Mouse (Mus musculus) forebrain, embryonic 15.5 days (tissue): ENCODE data around the gene Galp. TPM values are rescaled to one million over a fixed set of nuclear protein-coding genes. Genes with fewer than 3 reads are reported as not detected.
"Not testable (repeated sequence)": the region's sequence is repeated elsewhere in the genome, so short reads cannot be mapped to it uniquely, and the experiment has no call there.

Source experiments
- ATAC-seq: fragments of 200-750 bp; cut with Nextera tagmentation; replicated peaks from 2 replicates; pipeline ENCODE4 v1.8.0; 2017; ENCODE audit warnings: mild to moderate bottlenecking, moderate TSS enrichment, moderate library complexity
- H3K27ac ChIP-seq: fragments of 300-500 bp; sonication (generic); replicated peaks from 2 replicates; pipeline ENCODE4 v1.5.1; 2015; ENCODE audit warnings: mild to moderate bottlenecking, inconsistent platforms
- H3K27me3 ChIP-seq: fragments of 300-500 bp; sonication (generic); 2 replicates; pipeline ENCODE4 v1.6.1; 2015; ENCODE audit warnings: inconsistent platforms
- H3K36me3 ChIP-seq: fragments of 300-500 bp; sonication (generic); 2 replicates; pipeline ENCODE4 v1.6.1; 2015; ENCODE audit warnings: mild to moderate bottlenecking, inconsistent platforms
- H3K4me1 ChIP-seq: fragments of 300-500 bp; sonication (generic); 2 replicates; pipeline ENCODE4 v1.6.1; 2015; ENCODE audit warnings: inconsistent platforms
- H3K4me2 ChIP-seq: fragments of 300-500 bp; sonication (generic); replicated peaks from 2 replicates; pipeline ENCODE4 v1.6.1; 2015; ENCODE audit warnings: mild to moderate bottlenecking, inconsistent platforms
- H3K4me3 ChIP-seq: fragments of 300-500 bp; sonication (generic); 2 replicates; pipeline ENCODE4 v1.5.1; 2015; ENCODE audit warnings: mild to moderate bottlenecking, inconsistent platforms
- H3K9ac ChIP-seq: fragments of 300-500 bp; sonication (generic); replicated peaks from 2 replicates; pipeline ENCODE4 v1.6.1; 2015; ENCODE audit warnings: mild to moderate bottlenecking, inconsistent platforms
- H3K9me3 ChIP-seq: fragments of 300-500 bp; sonication (generic); 2 replicates; pipeline ENCODE4 v1.6.1; 2016; ENCODE audit warnings: inconsistent platforms
- WGBS: fragments of 180-500 bp; shearing (Covaris S2); methylation state at CpG from one replicate; pipeline ENCODE4 v1.1.7; 2015; ENCODE audit warnings: mixed read lengths; 5-methylcytosine and 5-hydroxymethylcytosine counted together
- polyA plus RNA-seq: library from polyadenylated mRNA; unstranded; fragments of >200 nt; fragmentation: Nextera tagmentation; extraction: Ambion mirVana; gene quantifications from 2 replicates; pipeline ENCODE4 v1.2.1, GENCODE M21; 2015

Galp gene
- polyA plus RNA-seq, 1 experiment from 2014 or later = not detected

DNA sequence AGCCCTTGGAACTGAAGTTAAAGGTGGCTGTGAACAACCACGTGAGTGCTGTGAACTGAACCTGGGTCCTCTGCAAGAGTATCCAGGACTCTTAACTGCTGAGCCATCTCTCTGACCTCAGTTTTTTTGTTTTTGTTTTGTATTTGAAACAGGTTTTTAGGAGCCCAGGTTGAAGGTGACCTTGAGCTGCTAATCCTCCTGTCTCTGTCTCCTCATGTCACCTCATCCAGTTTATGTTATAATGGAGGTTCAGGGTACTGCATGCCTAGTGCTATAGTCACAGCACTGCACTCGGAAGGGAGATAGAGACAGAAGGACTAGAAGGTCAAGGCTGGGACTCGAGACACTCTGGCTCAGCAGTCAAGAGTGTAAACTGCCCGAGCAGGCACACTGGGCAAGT is 34.7 kb upstream of the Galp start:
- no peaks in the 10 kb centered on the region for H3K4me1 ChIP-seq
- no peaks in the 10 kb centered on the region for H3K27me3 ChIP-seq
- H3K36me3 ChIP-seq = no peaks in the 10 kb centered on the region
- no peak overlapping the region for H3K4me2 ChIP-seq
- no peaks in the 10 kb centered on the region for H3K9me3 ChIP-seq
- no peak overlapping the region for H3K4me3 ChIP-seq
- H3K27ac ChIP-seq = no peak overlapping the region
- WGBS = 72% methylated on average over 4 of the region's 4 CpGs
- H3K9ac ChIP-seq = no peak overlapping the region
- ATAC-seq = no peak

- Histone ChIP-seq H3K4me3 (no peak overlapping the region), H3K4me1 (no peaks in the 10 kb centered on the region), H3K9ac (no peak overlapping the region), H3K9me3 (no peaks in the 10 kb centered on the region), H3K4me2 (no peak overlapping the region), H3K36me3 (no peaks in the 10 kb centered on the region), H3K27ac (no peak overlapping the region), H3K27me3 (no peaks in the 10 kb centered on the region)
- ATAC-seq = no peak
- WGBS = 70% methylated on average over 5 of the region's 5 CpGs
Observed at GRCm38 (mm10) chr7:6164671-6165070, 32.2 kb upstream of the Galp start.

GRCm38 (mm10) chr7:6169403-6169802 is 27.5 kb upstream of the Galp start:
- WGBS = 68% methylated on average over 3 of the region's 3 CpGs
- Histone ChIP-seq H3K4me2 (no peak overlapping the region), H3K36me3 (no peaks in the 10 kb centered on the region), H3K9ac (no peak overlapping the region), H3K27me3 (no peaks in the 10 kb centered on the region), H3K4me3 (no peak overlapping the region), H3K9me3 (no peaks in the 10 kb centered on the region), H3K4me1 (peaks cover 19% of the 10 kb centered on the region), H3K27ac (no peak overlapping the region)
- no peak for ATAC-seq

DNA sequence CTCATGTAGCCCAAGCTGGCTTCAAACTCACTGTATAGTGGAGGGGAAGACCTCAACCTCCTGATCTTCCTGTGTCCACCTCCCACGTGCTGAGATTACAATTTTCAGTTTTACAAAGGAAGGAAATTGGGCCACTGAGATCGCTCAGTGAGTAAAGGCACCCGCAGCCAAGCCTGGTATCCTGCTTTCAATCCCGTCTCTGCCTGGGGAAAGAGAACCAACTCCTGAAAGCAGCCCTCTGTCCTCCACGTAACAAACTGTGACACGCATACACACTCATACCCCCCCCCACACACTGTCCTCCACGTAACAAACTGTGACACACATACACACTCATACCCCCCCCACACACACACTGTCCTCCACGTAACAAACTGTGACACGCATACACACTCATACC is 26.5 kb upstream of the Galp start:
- no peak overlapping the region for H3K4me2 ChIP-seq
- H3K27me3 ChIP-seq = no peaks in the 10 kb centered on the region
- H3K27ac ChIP-seq = no peak overlapping the region
- H3K4me1 ChIP-seq = peaks cover 19% of the 10 kb centered on the region
- ATAC-seq = no peak
- H3K4me3 ChIP-seq = no peak overlapping the region
- no peaks in the 10 kb centered on the region for H3K9me3 ChIP-seq
- no peaks in the 10 kb centered on the region for H3K36me3 ChIP-seq
- H3K9ac ChIP-seq = no peak overlapping the region
- 88% methylated on average over 9 of the region's 9 CpGs for WGBS

DNA sequence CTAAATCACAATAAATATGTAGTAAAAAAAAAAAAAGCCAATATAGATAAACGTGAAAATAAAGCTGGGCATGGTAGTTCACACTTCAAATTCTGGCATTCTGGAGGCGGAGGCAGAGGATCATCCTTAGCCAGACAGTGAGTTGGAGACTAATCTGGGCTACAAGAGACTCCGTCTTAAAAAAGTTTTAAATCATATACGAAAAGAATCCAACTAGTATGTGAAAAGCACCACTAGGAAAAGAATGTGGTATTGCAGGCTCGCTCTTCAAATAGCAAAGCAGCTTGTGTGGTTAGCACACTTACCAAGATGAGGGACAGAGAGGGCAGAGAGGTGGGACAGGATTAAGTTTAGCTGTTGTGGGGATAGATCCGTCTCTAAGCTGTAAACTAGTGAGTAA is 26.0 kb upstream of the Galp start:
- Histone ChIP-seq H3K27me3 (no peaks in the 10 kb centered on the region), H3K27ac (peak overlapping the region; percentile 88), H3K9ac (peak overlapping the region; percentile 61), H3K36me3 (peaks cover 3% of the 10 kb centered on the region; the same call in 1 of the 2 replicates), H3K4me3 (peak overlapping the region; percentile 63), H3K9me3 (no peaks in the 10 kb centered on the region), H3K4me2 (peak overlapping the region; percentile 62), H3K4me1 (peaks cover 19% of the 10 kb centered on the region)
- 49% methylated on average over 6 of the region's 6 CpGs for WGBS
- no peak for ATAC-seq

GRCm38 (mm10) chr7:6171444-6172005 is 25.4 kb upstream of the Galp start:
- H3K27me3 ChIP-seq = no peaks in the 10 kb centered on the region
- H3K9ac ChIP-seq = peak overlapping the region; percentile 61
- H3K27ac ChIP-seq = peak overlapping the region; percentile 88
- H3K36me3 ChIP-seq = peaks cover 4% of the 10 kb centered on the region; the same call in 1 of the 2 replicates
- H3K4me3 ChIP-seq = peak overlapping the region; percentile 63
- no peaks in the 10 kb centered on the region for H3K9me3 ChIP-seq
- ATAC-seq = peak; percentile 30
- peaks cover 19% of the 10 kb centered on the region for H3K4me1 ChIP-seq
- whole genome bisulfite sequencing = under 1% methylated on average over 24 of the region's 24 CpGs
- H3K4me2 ChIP-seq = peak overlapping the region; percentile 62

DNA sequence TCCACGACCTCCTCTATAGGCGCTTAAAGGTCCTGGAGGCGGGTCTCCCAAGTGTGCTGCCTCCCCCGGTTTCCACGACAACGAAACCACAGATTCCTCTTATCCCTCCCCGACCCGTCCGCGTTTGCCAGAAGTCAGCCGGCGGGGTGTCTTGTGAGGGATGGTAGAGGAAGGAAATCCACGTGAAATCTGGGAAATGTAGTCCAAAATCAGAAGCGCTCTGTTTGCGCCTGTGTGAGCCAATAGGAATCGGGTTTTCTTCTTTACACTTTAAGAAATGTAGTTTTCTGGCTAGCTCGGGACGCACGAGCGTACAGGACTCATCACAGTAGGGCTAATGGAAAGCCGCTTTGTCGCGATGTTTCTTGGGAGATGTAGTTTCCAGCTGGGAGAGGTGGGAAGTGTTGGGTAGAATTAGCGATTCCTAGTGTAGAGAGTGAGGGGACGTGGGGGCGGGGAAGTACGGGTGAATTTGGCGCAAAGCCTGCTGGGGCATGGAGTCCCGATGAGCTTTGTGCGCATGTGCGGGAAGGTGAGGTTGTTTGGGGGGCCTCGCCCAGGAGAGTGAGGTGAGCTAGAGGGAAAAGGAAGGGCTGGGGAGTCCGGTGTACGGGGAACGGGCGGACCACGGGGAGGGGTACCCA is 24.8 kb upstream of the Galp start, which contains the start of gene Zfp444:
Gene Zfp444, plus strand, starts transcription at position 221 of the 644 bp plus-strand sequence.
- Histone ChIP-seq H3K9me3 (no peaks in the 10 kb centered on the region), H3K36me3 (peaks cover 4% of the 10 kb centered on the region; the same call in 1 of the 2 replicates), H3K4me1 (peaks cover 19% of the 10 kb centered on the region), H3K4me3 (peak within 1 kb of the TSS; percentile 63), H3K27me3 (no peaks in the 10 kb centered on the region), H3K27ac (peak within 1 kb of the TSS; percentile 88), H3K9ac (peak within 1 kb of the TSS; percentile 67), H3K4me2 (peak within 1 kb of the TSS; percentile 62)
- WGBS = under 1% methylated on average over 37 of the region's 37 CpGs
- ATAC-seq = peak; percentile 97

- H3K9ac ChIP-seq = peak overlapping the region; percentile 67
- peak; percentile 47 for ATAC-seq
- peaks cover 19% of the 10 kb centered on the region for H3K4me1 ChIP-seq
- H3K27ac ChIP-seq = peak overlapping the region; percentile 88
- no peaks in the 10 kb centered on the region for H3K27me3 ChIP-seq
- H3K9me3 ChIP-seq = no peaks in the 10 kb centered on the region
- H3K4me2 ChIP-seq = peak overlapping the region; percentile 62
- H3K4me3 ChIP-seq = peak overlapping the region; percentile 63
- H3K36me3 ChIP-seq = peaks cover 4% of the 10 kb centered on the region; the same call in 1 of the 2 replicates
- WGBS = under 1% methylated on average over 28 of the region's 28 CpGs
Observed at GRCm38 (mm10) chr7:6172674-6173244, 24.1 kb upstream of the Galp start.

- Histone ChIP-seq H3K9me3 (no peaks in the 10 kb centered on the region), H3K4me3 (no peak overlapping the region), H3K4me2 (peak overlapping the region; percentile 62; the same call in 1 of the 2 replicates), H3K4me1 (peaks cover 19% of the 10 kb centered on the region), H3K36me3 (peaks cover 9% of the 10 kb centered on the region; the same call in 1 of the 2 replicates), H3K9ac (no peak overlapping the region), H3K27ac (no peak overlapping the region), H3K27me3 (no peaks in the 10 kb centered on the region)
- WGBS = 93% methylated on average over 8 of the region's 8 CpGs
- ATAC-seq = no peak
Observed at GRCm38 (mm10) chr7:6173872-6174271, 23.0 kb upstream of the Galp start.

DNA sequence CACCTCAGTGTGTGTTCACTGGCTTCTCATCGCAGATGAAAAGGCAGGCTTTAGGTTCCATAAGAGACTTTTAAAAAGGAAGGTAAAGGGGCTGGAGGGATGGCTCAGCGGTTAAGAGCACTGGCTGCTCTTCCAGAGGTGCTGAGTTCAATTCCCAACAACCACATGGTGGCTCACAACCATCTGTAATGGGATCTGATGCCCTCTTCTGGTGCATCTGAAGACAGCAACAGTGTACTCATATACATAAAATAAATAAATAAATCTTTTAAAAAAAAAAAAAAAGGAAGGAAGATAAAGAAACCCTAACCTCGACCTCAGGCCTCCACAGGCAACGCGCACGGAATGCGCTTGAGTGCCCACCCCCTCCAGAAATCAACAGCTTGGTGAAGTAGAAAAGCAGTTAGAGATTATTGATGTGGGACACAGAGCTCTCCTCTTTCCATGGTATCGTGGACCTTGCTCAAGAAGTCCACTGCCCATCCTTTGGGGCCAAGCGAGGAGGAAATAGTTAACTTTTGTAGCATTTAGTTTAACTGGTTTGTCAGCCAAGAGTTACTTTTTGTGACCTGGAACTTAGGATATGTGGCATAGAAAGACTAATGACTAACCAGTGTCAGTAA is 22.4 kb upstream of the Galp start:
- not testable (repeated sequence) for ATAC-seq, H3K27me3 ChIP-seq, H3K9ac ChIP-seq, H3K4me3 ChIP-seq, H3K9me3 ChIP-seq, H3K36me3 ChIP-seq, H3K27ac ChIP-seq, H3K4me2 ChIP-seq
- H3K4me1 ChIP-seq = peaks cover 19% of the 10 kb centered on the region
- 91% methylated on average over 9 of the region's 9 CpGs for WGBS

DNA sequence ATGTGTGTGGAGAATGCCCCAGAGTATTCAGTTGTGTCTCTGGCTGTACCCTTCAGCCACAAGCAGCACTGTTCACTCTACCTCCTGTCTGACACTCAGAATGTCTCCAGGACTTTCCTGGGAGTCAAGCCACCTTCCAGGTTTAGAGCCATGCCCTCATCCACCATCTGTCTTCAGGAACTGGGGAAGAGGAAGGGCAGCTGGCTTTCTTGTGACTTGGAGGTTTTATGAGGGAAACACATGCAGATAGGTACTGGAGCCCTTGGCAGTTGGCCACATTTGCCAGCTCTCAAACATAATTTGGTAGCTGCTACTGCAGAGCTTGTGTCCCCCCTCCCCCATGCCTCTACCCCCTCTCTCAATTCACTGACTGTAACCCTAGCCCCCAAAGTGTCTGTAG is 17.9 kb upstream of the Galp start:
- Histone ChIP-seq H3K27me3 (no peaks in the 10 kb centered on the region), H3K9ac (no peak overlapping the region), H3K4me1 (0 out of 2 replicates have a peak, but pooled peaks cover under 1% of the 10 kb centered on the region), H3K27ac (no peak overlapping the region), H3K9me3 (no peaks in the 10 kb centered on the region), H3K4me2 (no peak overlapping the region), H3K36me3 (peaks cover 26% of the 10 kb centered on the region), H3K4me3 (no peak overlapping the region)
- ATAC-seq = no peak

DNA sequence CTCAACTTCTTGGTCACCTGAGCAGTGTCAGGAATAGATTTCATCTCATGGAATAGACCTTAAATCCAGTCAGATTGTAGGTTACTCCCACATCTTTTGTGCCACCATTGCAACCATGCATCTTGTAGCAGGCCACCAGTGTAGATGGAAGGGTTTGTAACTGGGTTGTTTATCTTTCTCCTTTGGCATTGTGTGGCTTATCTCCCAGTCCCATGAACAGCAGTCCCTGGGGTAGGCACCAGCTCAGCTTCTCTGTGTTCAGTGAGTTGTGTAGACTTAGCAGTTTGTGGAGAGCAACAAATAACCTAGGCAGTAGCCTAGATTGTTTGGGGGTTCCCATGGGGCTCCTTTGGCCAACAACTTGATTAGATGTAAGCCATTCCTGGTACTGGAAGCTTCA is 14.0 kb upstream of the Galp start:
- no peak overlapping the region for H3K9ac ChIP-seq
- H3K36me3 ChIP-seq = peaks cover 52% of the 10 kb centered on the region
- H3K9me3 ChIP-seq = no peaks in the 10 kb centered on the region
- H3K4me2 ChIP-seq = no peak overlapping the region
- no peaks in the 10 kb centered on the region for H3K4me1 ChIP-seq
- no peaks in the 10 kb centered on the region for H3K27me3 ChIP-seq
- ATAC-seq = no peak
- H3K4me3 ChIP-seq = no peak overlapping the region
- H3K27ac ChIP-seq = no peak overlapping the region
